Mouse (Mus musculus) ES-Bruce4 (cell line): ENCODE data around the gene Eml3.

ENCODE experiments used
- CTCF ChIP-seq: IDR thresholded peaks from one replicate; pipeline ENCODE4 v1.8.1; 2011; ENCODE audit warnings: low read depth, low read length
- EP300 ChIP-seq: IDR thresholded peaks from 2 replicates; pipeline ENCODE4 v1.6.1; 2011; ENCODE audit warnings: low read depth, low read length; ENCODE audit not compliant: insufficient read depth
- POLR2A ChIP-seq: IDR thresholded peaks from one replicate; pipeline ENCODE4 v1.8.1; 2011; ENCODE audit warnings: low read length; ENCODE audit not compliant: insufficient read depth

GRCm38 (mm10) chr19:8990432-8991102, 61.2 kb downstream of the Eml3 start:
- TF ChIP-seq POLR2A (no peak), CTCF (no peak), EP300 (no peak)
